Mouse (Mus musculus): ENCODE measurements around the gene Hrc.
A peak's percentile ranks its signal among the peaks of the same experiment; 100 is the strongest.

Hrc gene

DNA sequence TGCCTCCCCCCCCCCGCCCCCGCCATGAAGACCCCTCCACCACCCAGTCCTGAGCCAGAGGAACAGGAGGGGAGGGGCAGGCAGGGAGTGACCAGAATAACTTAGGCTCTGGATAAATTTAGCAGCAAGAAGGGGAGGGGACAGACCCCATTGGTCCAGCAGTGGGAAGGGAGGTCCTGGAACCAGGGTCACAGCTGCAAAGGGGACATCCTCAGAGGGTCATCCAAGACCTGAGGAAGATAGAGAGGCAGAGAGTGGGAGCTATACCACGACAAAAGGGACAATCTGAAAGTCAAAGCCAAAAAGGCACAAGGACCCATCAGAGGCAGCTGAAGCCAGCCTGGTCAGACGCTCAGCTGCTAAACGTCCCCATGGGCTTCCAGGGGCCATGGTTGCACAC, at the start of gene Hrc:
Hrc (plus strand) TSS at position 235 of the 400 bp plus-strand sequence.
- no peak for DNase-seq

DNA sequence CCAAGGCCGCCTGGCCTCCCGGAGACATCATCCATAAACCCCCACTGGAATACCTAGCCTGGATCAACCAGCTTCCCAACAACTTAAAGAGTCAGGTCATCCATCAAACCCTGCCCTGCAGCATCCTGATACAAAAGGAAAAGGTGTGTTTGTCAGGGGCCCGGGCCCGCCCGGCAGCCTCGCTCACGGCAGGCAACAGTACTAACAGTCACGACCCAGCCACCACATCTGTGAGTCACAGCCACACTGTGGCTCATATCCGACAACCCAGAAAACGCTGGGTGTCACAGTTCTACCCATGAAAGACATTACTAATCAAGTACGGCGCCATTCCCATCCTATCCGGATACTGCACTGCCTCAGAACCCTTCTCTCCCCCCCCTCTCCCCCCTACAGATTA, 48.6 kb upstream of the Hrc start:
- no peak for DNase-seq

- no peak for DNase-seq
These were observed 38.5 kb upstream of the Hrc start for GRCm38 (mm10) chr7:45296626-45297025.

DNA sequence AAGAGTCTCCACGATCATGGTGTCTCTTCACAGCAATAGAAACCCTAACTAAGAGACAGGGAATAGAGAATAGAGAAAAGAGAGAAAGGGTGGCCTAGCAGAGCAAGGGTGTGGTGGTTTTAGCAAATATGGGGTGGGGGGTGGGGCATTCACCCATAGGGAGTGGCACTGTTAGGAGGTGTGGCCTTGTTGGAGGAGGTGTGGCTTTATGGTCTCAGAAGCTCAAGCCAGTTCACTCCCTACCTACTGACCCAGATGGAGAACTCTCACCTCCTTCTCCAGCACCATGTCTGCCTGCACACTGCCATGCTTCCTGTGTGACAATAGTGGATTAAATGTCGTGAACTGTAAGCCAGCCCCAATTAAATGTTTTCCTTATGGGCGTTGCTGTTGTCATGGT, 37.5 kb upstream of the Hrc start:
- DNase-seq = no peak

GRCm38 (mm10) chr7:45299752-45300151, 35.3 kb upstream of the Hrc start:
- DNase-seq = peak; percentile 71

DNA sequence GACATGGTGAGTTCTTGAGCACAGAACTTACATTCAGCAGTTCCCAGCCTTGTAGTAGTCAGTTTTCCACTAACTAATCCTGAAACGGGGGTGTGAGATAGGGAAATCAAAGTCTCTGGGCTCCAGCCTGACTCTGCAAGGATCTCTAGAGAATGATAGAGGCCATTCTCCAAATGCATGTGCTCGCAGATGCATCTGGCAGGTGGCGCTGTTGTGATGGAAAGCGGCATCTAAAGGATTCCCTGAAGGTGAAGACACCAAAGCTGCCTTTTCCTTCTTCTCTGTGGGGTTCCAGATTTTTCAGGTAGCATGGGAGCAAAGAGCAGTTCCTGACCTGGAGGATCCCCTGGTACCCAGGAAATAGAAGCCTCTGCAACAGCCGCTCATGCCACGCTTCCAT, 34.8 kb upstream of the Hrc start:
- peak; percentile 71 for DNase-seq

DNA sequence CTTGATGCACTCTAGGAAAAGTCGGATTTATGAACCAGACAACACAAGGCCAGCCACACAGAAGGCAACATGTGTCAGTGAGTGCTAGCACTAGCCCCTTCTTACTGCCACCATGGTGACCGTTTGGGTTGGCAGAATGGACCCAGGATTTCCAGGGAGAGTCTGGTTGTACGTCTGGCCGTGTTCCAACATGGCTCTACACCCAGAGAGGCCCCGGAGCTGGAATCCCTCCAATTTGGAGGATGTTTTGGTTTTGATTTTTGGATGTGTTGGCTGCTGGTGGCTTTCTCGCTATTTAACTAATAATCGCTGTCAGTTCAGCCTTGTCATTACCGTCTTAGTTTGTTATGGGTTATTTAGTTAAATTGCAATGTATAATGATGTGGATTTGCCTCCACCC, 32.5 kb upstream of the Hrc start:
- DNase-seq = no peak

DNA sequence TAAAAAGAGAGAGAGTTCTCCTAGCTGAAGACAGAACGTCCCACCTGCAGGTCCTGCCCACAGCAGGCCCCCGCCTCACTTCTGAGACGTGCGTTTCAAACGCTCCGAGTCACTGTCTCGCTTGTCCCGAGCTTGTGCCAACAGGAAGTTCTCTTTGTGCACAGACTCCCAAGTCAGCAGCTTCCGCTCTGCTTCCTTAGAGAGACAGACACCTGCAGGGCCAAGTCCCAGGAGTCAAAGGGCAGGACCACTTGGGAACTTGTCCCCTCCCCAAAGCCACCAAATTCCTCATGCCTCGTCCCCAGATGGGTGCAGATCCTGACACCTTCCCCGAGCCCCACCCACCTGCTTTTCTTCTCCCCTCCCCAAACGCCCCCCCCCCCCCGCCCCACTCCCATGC, 30.2 kb upstream of the Hrc start:
- no peak for DNase-seq

DNA sequence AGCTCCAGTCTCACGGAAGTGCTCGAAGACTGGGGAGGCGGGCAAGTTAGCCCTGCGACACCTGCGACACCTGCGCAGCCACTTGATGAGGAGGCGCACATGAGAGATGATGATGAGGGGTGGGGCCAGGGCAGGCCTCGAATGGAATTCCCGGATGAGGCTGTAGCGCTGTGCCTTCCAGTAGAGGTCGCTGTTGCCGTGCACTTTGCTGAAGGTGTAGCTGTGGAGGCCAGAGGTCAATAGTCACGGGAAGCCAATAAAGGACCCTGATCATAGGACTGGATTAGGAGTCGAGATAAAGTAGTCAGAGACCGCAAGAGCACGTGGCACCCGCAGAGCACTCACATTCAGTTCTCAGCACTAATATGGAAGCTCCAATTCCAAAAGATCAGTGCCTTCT, 29.8 kb upstream of the Hrc start:
- DNase-seq = peak; percentile 43

DNA sequence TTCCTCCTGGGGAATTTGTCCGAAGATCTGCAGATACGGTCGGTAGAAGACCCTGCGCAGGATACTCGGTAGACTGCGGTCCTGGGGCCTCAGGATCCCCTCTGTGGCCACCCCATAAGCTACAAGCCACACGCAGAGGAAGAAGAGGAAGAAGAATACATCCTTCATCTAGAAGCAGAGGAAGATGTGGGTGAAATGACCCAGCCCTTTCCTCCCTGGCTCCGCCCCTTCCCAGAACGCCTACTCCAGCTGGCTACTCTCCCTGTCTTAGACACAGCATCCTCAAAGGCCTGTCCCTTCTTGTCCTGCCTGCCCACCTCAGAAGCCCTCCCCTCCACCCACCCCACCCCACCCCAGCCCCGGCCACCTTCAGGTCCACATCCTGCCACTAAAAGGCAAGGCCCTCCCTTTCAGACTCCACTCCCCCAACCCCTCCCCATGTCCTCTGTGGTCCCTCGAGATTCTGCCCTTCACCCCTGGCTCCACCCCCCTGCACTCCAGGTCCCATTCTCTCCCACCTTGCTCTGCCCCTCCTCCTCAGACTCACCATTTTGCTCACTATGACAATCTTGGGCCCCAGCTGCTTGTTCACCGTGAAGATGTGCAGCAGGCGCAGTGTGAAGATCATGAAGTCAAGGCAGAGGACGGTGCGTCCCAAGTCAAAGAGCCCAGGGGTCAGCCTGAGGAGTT, 26.4 kb upstream of the Hrc start:
- DNase-seq = no peak

DNA sequence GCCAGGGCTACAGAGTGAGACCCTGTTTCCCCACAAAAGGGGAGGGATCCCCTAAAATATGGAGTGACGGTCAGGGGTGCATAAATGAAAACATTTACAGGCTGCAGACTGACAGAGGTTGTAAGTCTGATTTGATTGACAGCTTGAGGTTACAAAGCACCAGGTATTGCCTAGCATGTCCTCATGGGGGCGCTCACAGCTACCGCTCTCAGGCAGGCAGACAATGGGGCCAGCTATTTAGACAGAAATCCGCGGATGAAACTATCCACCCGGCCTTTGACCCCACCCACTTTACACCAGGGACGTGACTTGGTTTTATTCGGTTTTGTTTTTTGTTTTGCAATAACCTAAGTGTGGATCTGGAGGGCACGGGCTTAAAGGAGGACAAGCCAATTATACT, 25.6 kb upstream of the Hrc start:
- DNase-seq = no peak

GRCm38 (mm10) chr7:45312023-45312422, 23.1 kb upstream of the Hrc start:
- no peak for DNase-seq

GRCm38 (mm10) chr7:45312686-45313453, 22.2 kb upstream of the Hrc start:
- no peak for DNase-seq

DNA sequence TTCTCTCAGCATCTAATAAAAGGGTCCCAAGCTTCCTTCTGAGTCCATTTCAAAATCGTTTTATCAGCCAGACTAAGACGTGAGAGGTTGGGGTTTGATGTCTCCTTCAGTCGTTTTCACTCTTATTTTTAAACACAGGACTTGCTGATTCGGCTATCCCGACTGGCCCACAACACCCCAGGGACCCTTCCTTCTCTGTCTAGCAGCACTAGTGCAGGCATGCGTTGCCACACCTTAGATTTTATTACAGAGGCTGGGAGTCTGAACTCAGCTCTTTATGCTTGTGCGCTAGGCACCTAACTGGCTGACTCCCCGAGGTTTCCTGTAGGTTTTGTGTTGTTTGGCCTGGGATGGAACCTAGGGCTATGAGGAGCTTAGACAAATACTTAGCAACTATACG, 21.6 kb upstream of the Hrc start:
- DNase-seq = no peak

GRCm38 (mm10) chr7:45315182-45315701, 19.8 kb upstream of the Hrc start:
- DNase-seq = peak; percentile 62

DNA sequence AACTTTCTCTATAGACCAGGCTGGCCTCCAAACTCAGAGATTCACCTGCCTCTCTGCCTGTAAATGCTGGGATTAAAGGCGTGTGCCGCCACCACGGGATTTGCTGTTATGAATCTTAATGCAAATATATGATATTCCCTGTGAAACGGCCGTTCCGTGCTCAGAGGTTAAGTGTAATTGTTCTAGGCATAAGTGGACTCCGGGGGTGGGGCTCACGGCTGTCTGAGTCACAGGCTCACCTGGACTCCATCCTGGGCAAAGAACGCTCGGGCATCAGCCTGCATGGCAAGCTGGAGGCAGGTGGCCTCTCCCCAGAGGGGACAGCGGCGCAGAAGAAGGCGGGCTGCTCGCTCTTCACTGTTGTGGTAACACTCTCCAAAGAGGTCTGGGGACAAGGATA, 18.6 kb upstream of the Hrc start:
- no peak for DNase-seq

GRCm38 (mm10) chr7:45322245-45322644, 12.8 kb upstream of the Hrc start:
- DNase-seq = no peak

- DNase-seq = no peak
These were observed 12.0 kb upstream of the Hrc start for GRCm38 (mm10) chr7:45323069-45323468.

GRCm38 (mm10) chr7:45325800-45326199, 9.3 kb upstream of the Hrc start:
- DNase-seq = no peak

- peak; percentile 20 for DNase-seq
These were observed 6.1 kb upstream of the Hrc start for GRCm38 (mm10) chr7:45328841-45329475.

DNA sequence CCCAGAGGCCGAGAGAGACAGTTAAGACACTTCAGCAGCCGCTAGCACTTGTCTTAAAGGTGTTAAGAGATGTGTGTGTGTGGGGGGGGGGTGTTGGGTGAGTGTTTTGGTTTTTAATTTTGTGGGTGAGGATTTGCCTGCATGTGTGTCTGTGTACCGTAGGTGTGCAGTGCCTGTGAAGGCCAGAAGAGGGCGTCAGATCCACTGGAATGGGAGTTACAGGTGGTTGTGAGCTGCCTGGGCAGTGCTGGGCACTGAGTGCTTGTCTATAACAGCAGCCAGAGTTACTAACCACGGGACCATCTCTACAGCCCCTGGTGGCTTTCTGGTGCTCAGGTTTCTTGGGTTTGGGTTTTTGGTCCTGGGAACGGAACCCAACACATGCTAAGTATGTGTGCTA, 3.6 kb upstream of the Hrc start:
- DNase-seq = no peak

DNA sequence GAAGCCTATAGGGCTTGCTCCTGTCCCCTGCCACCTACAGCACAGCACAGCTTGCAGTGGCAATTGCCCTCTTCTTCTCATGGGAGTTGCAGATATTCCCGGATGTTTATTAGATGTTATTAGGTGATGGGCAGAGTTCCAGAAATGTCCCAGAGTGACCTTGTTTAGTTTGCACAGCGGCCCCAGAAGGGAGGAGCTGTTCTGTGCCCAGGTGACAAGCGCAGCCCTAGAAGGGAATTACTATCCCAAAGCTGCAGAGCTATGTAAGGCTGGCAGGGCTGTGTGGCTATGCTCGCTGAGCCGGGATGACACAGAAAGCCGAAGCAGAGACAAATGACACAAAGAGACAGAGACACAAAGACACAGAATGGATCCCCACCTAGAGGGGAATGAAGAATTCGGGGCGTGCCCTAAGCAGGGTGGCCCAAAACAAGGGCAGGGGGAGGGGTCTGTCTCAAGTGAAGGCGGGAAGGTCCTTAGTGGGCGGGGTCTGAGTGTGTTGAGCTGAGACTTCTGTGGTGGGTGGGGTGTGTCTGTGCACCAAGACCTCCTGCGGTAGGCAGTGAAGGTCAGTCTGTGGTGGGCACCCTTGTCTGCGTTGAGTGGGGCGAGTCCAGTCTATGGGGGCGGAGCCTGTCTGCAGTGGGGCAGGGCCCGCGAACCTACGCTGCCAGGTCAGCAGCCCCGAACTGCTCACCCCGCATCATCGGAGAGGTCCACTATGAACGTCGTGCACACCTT, 2.2 kb upstream of the Hrc start:
- peak; percentile 28 for DNase-seq

GRCm38 (mm10) chr7:45333431-45333982, 1.6 kb upstream of the Hrc start, which contains the start of gene Trpm4:
Gene Trpm4 (minus strand): TSS chr7:45333780.
- DNase-seq = peak; percentile 79

Measured in right cerebral cortex, postnatal 25 days (tissue).